Mouse (Mus musculus) hematopoietic stem cell, adult 5-6 weeks (primary cell): ENCODE results near the gene Hoxa13. TPM values are rescaled to one million over a fixed set of nuclear protein-coding genes. Genes with fewer than 3 reads are reported as not detected.
A peak's percentile ranks its signal among the peaks of the same experiment; 100 is the strongest.

ENCODE experiments used
- ATAC-seq, 2 experiments: fragments of 125-278 bp in 1 of 2; replicated peaks in 1 of 2; 2 replicates each; pipeline ENCODE4 v1.8.0; 2016 to 2017; ENCODE audit warnings: inconsistent platforms in 2 of 2, mild to moderate bottlenecking in 2 of 2, moderate number of reproducible peaks in 2 of 2, low read depth in 1 of 2, moderate TSS enrichment in 1 of 2; ENCODE audit not compliant: low FRiP score in 2 of 2, poor library complexity in 2 of 2, severe bottlenecking in 2 of 2, insufficient read depth in 1 of 2, low TSS enrichment in 1 of 2
- total RNA-seq: library from RNA; stranded (forward); fragments of 172-1452, 232-1000 nt; gene quantifications from 2 replicates; pipeline ENCODE4 v1.2.3, GENCODE M21; 2017

The Hoxa13 gene
- total RNA-seq, 1 experiment from 2014 or later = not detected

- ATAC-seq = no peak
Observed at GRCm38 (mm10) chr6:52220865-52221310, 39.8 kb downstream of the Hoxa13 start.

GRCm38 (mm10) chr6:52220003-52220864, 40.4 kb downstream of the Hoxa13 start:
- ATAC-seq = 0 out of 4 replicates have a peak, but pooled peaks of 1 of the 2 experiments have one; percentile 9

GRCm38 (mm10) chr6:52219234-52219942, 41.3 kb downstream of the Hoxa13 start:
- no peak for ATAC-seq

- no peak for ATAC-seq
Observed at GRCm38 (mm10) chr6:52218643-52219215, 42.0 kb downstream of the Hoxa13 start.

GRCm38 (mm10) chr6:52217895-52218642, 42.6 kb downstream of the Hoxa13 start:
- ATAC-seq = no peak

GRCm38 (mm10) chr6:52217459-52217768, 43.3 kb downstream of the Hoxa13 start:
- peak; percentile 53 to 56 for ATAC-seq

GRCm38 (mm10) chr6:52216691-52217458, 43.8 kb downstream of the Hoxa13 start:
- ATAC-seq = no peak

- ATAC-seq = no peak
Observed at GRCm38 (mm10) chr6:52215771-52216535, 44.7 kb downstream of the Hoxa13 start.

- ATAC-seq = no peak
Observed at GRCm38 (mm10) chr6:52215070-52215469, 45.6 kb downstream of the Hoxa13 start.

GRCm38 (mm10) chr6:52214271-52214670, 46.4 kb downstream of the Hoxa13 start:
- no peak for ATAC-seq

GRCm38 (mm10) chr6:52213119-52213986, 47.3 kb downstream of the Hoxa13 start, which contains the start of the genes Hoxa3 and Gm28308:
Gene Hoxa3, minus strand, starts transcription at chr6:52213336.
Gene Gm28308, minus strand, starts transcription at chr6:52213339.
- peak; percentile 29 to 46; a peak in 3 of 4 replicates for ATAC-seq

GRCm38 (mm10) chr6:52212556-52213118, 48.0 kb downstream of the Hoxa13 start:
- ATAC-seq = peak; percentile 12 to 20; a peak in 1 of 4 replicates

GRCm38 (mm10) chr6:52211961-52212360, 48.7 kb downstream of the Hoxa13 start:
- no peak; a peak in 1 of 4 replicates for ATAC-seq

GRCm38 (mm10) chr6:52211170-52211935, 49.3 kb downstream of the Hoxa13 start:
- ATAC-seq = peak; percentile 54 to 57; a peak in 3 of 4 replicates
